Mouse (Mus musculus) kidney, adult 11 months (tissue): ENCODE measurements around the gene Ttc1.

Experiments used
- DNase-seq: peaks from one replicate; pipeline ENCODE4 v3.0.0; 2022

Ttc1 gene

GRCm38 (mm10) chr11:43747233-43748226, at the start of gene Ttc1:
Ttc1 (minus strand) TSS chr11:43748008.
- peak; percentile 97 for DNase-seq

- DNase-seq: no peak
These were observed 48.2 kb upstream of the Ttc1 start for GRCm38 (mm10) chr11:43795992-43796391.

GRCm38 (mm10) chr11:43790446-43790845, 42.6 kb upstream of the Ttc1 start:
- DNase-seq: peak; percentile 9

GRCm38 (mm10) chr11:43783772-43784171, 36.0 kb upstream of the Ttc1 start:
- peak; percentile 44 for DNase-seq

GRCm38 (mm10) chr11:43783106-43783505, 35.3 kb upstream of the Ttc1 start:
- DNase-seq: no peak

DNA sequence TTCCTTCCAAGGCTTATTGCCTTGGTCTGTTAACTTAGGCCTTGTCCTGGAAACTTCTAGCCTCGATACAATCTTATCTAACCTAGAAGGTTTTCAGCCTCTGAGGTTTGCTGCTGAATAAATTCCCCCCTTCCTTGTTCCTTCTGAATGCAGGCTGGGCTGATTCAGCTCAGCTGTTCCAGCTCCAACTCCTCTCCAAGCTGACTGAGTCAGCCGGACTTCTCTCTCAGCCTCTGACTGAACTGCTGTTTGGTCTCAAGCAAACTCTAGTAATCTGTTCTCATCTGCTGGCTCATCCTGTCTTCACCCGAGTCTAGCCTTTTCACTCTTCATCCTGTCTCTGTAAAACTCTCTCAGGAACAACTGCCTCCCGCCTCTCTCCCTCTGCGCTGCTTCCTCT, 31.7 kb upstream of the Ttc1 start:
- DNase-seq: no peak

DNA sequence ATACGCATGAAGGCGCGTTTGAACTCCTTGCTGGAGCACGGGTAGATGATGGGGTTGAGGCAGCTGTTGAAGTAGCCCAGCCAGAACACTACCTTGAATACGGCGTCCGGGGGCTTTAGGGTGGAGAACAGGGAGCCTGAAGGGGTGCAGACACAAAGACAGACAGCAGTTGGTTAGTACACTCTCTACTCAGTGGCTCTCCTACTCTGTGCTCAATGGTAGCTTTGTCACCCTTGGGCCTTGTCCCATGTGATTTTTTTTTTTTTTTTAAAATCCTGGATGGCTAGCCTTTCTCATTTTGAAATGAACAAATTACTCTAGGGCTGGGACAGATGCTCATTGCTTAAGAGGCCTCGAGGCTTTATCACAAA, 28.5 kb upstream of the Ttc1 start:
- DNase-seq: no peak

DNA sequence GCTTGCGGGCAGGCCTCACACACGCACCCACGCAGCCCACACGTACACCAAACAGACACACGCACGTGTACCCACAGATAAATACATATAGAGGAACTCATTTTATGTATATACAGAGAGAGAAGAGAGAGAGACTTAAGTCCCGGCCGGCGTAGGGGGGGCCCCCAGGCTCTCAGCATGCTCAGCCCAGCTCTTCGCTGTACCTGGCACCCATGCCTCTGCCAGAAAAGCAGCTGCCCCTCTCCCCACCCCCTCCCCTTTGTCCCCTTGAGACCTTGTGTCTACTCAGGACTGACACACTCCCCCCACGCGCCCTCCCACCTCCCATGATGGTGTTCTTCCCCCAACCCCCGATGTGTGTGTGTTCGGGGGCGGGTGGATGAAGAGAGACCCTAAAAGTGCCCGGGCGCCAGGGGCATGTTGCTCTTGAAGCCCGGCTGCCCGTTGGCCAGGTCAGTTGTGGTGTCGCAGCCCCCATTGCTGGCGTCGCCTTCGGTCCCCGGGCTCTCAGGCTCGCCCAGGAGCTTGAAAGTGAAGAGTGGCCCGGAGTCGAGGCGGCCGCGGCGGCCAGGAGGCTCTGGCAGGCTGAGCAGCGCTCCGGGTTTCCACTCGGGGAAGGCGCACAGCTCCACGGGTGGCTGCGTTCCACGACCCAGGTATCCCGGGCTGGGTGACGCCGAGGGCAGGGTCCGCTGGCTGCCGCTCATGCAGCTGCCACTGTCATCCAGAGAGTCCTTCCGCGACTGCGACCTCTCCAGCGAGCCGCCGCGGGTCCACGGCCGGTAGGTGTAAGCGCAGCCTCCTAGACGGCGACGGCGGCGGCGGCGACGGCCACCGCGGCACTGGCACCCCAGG, 27.9 kb upstream of the Ttc1 start:
- DNase-seq: no peak

- DNase-seq: peak; percentile 68
These were observed 25.9 kb upstream of the Ttc1 start for GRCm38 (mm10) chr11:43773725-43774124.

DNA sequence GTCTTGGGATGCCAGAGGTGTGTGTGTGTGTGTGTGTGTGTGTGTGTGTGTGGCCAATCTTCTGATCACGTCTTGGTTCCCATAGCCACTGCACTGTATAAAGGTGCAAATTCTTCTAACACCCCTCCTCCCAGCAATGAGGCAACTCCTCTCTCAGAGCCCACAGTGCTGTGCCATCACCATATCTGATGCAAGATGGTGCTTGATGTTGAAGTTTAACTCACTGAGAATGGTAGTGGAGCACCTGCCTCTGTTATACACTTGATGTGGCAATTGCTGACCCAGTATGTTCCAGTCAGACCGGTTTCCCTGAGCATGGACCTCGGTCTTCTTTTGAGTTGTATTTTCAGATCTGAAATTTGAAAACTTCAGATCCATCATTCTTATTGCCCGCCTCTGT, 22.3 kb upstream of the Ttc1 start:
- no peak for DNase-seq

- no peak for DNase-seq
These were observed 19.9 kb upstream of the Ttc1 start for GRCm38 (mm10) chr11:43767749-43768148.

- peak; percentile 65 for DNase-seq
These were observed 19.3 kb upstream of the Ttc1 start for GRCm38 (mm10) chr11:43766922-43767648.

GRCm38 (mm10) chr11:43758436-43758835, 10.6 kb upstream of the Ttc1 start:
- no peak for DNase-seq

GRCm38 (mm10) chr11:43755411-43755810, 7.6 kb upstream of the Ttc1 start:
- no peak for DNase-seq

DNA sequence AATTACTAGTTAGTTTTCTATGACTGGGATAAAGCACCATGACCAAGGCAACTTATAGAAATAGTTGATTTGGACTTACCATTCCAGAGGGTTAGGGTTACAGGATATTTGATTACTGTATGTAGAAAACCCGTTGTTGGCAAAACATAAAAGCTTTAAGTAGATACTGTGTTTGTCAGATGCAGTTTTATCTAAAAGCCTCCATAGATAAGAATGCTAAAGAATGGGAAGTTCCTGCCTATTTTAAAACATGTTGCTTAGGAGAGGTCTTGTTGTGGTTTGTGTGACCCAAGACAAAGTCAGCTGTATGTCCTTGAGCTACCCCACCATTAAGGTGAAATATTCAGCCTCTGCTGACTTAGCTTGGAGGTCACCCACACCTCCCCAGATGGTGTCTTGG, 6.8 kb upstream of the Ttc1 start:
- no peak for DNase-seq

- no peak for DNase-seq
These were observed 3.7 kb upstream of the Ttc1 start for GRCm38 (mm10) chr11:43751542-43751941.

DNA sequence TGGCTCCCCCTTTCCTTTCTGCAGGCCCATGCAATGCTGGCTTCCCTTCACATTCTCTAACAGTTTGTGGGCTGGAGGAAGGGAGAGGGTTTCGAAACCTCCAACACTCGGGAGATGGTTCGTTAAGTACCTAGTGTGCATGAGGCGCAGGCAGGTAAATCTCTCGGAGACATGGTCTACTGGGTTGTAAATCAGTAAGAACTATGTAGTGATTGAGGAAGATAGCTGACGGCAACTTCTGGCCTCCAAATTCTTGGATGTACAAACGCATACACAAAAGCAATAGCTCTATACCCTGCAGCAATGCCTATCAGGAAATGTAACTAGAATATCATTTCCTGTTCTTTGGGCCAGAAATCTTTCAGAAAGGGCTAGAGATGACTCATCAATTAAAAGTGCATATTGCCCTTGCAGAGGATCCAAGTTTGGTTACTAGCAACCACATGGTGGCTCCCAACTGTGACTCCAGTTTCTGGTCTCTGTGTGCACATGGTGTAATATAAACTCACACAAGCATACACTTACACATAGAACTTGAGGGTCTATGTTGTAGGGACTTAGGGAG, 19.0 kb downstream of the Ttc1 start:
- DNase-seq: no peak

DNA sequence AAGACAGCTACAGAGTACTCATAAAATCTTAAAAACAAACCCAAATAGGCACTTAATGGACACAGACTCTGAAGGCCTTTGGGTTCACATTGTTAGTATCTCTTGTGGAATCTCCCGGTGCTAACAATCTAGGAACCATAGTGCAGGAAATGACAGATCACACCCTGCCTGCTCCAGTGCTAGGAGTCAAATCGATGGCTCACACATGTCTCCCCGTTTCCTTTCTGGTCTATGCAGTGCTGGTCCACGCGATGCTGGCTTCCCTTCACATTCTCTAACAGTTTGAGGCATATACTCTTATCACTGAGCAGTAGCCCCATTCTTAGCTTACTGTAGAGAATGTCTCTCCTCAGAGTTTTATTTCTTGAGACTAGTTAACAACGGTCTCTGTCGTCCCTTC, 20.0 kb downstream of the Ttc1 start:
- no peak for DNase-seq

GRCm38 (mm10) chr11:43723411-43723810, 24.4 kb downstream of the Ttc1 start:
- DNase-seq: no peak

- no peak for DNase-seq
These were observed 35.6 kb downstream of the Ttc1 start for GRCm38 (mm10) chr11:43712178-43712577.

DNA sequence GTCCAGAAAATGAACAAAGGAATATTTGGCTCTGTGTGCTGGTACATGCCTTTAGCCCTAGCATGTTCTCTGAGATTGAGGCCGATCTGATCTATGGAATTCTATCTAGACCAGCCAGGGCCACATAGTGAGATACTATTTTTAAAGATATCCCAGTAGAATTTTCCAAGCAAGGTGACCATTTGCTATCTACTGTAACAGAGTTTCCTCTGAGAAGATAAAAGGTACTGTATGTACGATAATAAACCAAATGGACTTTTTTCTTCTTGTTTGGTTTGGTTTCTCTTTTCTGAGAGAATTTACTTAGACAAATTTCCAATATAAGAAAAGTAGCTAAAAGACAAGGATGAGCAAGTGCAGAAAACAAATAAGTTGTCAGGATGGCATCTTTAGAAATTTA, 39.4 kb downstream of the Ttc1 start:
- no peak for DNase-seq

- DNase-seq: no peak
These were observed 42.1 kb downstream of the Ttc1 start for GRCm38 (mm10) chr11:43705751-43706150.

DNA sequence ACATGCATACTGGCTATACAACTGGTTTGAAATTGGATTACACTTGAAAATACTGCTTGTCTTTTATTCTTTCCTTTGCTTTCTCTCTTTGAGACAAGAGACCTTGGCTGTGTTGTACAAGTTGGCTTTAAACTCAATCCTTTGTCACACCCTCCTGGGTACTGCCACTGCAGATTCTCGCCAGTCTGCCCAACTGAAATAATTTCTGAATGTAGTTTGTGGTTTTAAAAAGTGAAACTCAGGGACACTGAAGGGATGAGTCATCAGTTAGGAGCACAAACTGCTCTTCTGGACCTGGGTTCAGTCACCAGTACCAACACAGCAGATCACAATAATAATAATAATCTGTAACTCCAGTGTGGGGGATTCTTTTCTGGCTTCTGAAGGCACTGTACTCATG, 44.3 kb downstream of the Ttc1 start:
- DNase-seq: no peak
